Mouse (Mus musculus) CD4-positive helper T cell, adult 2 months (primary cell): ENCODE data around the gene Mef2c.

Experiments
- DNase-seq: peaks from one replicate; pipeline ENCODE4 v3.0.0-alpha.2; 2012; ENCODE audit warnings: low read depth, missing footprints, low spot score

The Mef2c gene

GRCm38 (mm10) chr13:83524902-83525715 lies 21.3 kb downstream of the Mef2c start:
- no peak for DNase-seq

GRCm38 (mm10) chr13:83525716-83526005 lies 21.8 kb downstream of the Mef2c start:
- DNase-seq, result no peak

- DNase-seq, result no peak
Observed at GRCm38 (mm10) chr13:83526066-83526465, 22.2 kb downstream of the Mef2c start.

- DNase-seq, result no peak
Observed at GRCm38 (mm10) chr13:83527921-83528320, 24.1 kb downstream of the Mef2c start.

- DNase-seq, result no peak
Observed at GRCm38 (mm10) chr13:83529729-83530314, 26.0 kb downstream of the Mef2c start.

GRCm38 (mm10) chr13:83530889-83531288 lies 27.1 kb downstream of the Mef2c start:
- DNase-seq, result no peak

GRCm38 (mm10) chr13:83531968-83532591 lies 28.2 kb downstream of the Mef2c start:
- DNase-seq, result no peak

GRCm38 (mm10) chr13:83536361-83536760 lies 32.5 kb downstream of the Mef2c start:
- DNase-seq, result no peak

- no peak for DNase-seq
Observed at GRCm38 (mm10) chr13:83537163-83537562, 33.3 kb downstream of the Mef2c start.

- no peak for DNase-seq
Observed at GRCm38 (mm10) chr13:83539921-83540320, 36.1 kb downstream of the Mef2c start.

GRCm38 (mm10) chr13:83542666-83543065 lies 38.8 kb downstream of the Mef2c start:
- no peak for DNase-seq

- DNase-seq, result no peak
Observed at GRCm38 (mm10) chr13:83544707-83545106, 40.9 kb downstream of the Mef2c start.

- DNase-seq, result no peak
Observed at GRCm38 (mm10) chr13:83546876-83547275, 43.0 kb downstream of the Mef2c start.

GRCm38 (mm10) chr13:83551259-83551658 lies 47.4 kb downstream of the Mef2c start:
- DNase-seq, result no peak

- no peak for DNase-seq
Observed at GRCm38 (mm10) chr13:83552051-83552450, 48.2 kb downstream of the Mef2c start.

- DNase-seq, result no peak
Observed at GRCm38 (mm10) chr13:83563261-83563660, 59.4 kb downstream of the Mef2c start.

- no peak for DNase-seq
Observed at GRCm38 (mm10) chr13:83565732-83566131, 61.9 kb downstream of the Mef2c start.

- peak; percentile 78 for DNase-seq
Observed at GRCm38 (mm10) chr13:83566180-83566579, 62.3 kb downstream of the Mef2c start.

- DNase-seq, result no peak
Observed at GRCm38 (mm10) chr13:83566834-83567534, 63.1 kb downstream of the Mef2c start.

GRCm38 (mm10) chr13:83567681-83568080 lies 63.8 kb downstream of the Mef2c start:
- no peak for DNase-seq

- DNase-seq, result no peak
Observed at GRCm38 (mm10) chr13:83568759-83569256, 65.0 kb downstream of the Mef2c start.

GRCm38 (mm10) chr13:83571973-83572447 lies 68.2 kb downstream of the Mef2c start:
- peak; percentile 53 for DNase-seq
